Mouse (Mus musculus) liver, embryonic 16.5 days (tissue): ENCODE measurements around the gene Lix1. TPM values are rescaled to one million over a fixed set of nuclear protein-coding genes. Genes with fewer than 3 reads are reported as not detected.

ENCODE experiments used
- ATAC-seq: fragments of 200-750 bp; cut with Nextera tagmentation; 2 replicates; pipeline ENCODE4 v1.8.0; 2017; ENCODE audit warnings: low read depth, mild to moderate bottlenecking, moderate number of reproducible peaks, moderate library complexity
- H3K27ac ChIP-seq: fragments of 300-500 bp; sonication (generic); 2 replicates; pipeline ENCODE4 v1.5.1; 2014; ENCODE audit warnings: mild to moderate bottlenecking, low read length
- H3K27me3 ChIP-seq: fragments of 300-500 bp; sonication (generic); 2 replicates; pipeline ENCODE4 v1.6.1; 2014; ENCODE audit warnings: low read depth, low read length, mixed read lengths; ENCODE audit not compliant: control insufficient read depth, insufficient read depth
- H3K36me3 ChIP-seq: fragments of 300-500 bp; sonication (generic); 2 replicates; pipeline ENCODE4 v1.6.1; 2014; ENCODE audit warnings: mild to moderate bottlenecking; ENCODE audit not compliant: control insufficient read depth, insufficient read depth
- H3K4me1 ChIP-seq: fragments of 300-500 bp; sonication (generic); 2 replicates; pipeline ENCODE4 v1.6.1; 2014; ENCODE audit warnings: low read depth, low read length, mixed read lengths; ENCODE audit not compliant: control insufficient read depth
- H3K4me2 ChIP-seq: fragments of 300-500 bp; sonication (generic); 2 replicates; pipeline ENCODE4 v1.6.1; 2014; ENCODE audit warnings: low read depth, low read length, mixed read lengths
- H3K4me3 ChIP-seq: fragments of 300-500 bp; sonication (generic); 2 replicates; pipeline ENCODE4 v1.5.1; 2014; ENCODE audit warnings: low read depth, mild to moderate bottlenecking, low read length
- H3K9ac ChIP-seq: fragments of 300-500 bp; sonication (generic); 2 replicates; pipeline ENCODE4 v1.6.1; 2014; ENCODE audit warnings: low read depth, low read length
- H3K9me3 ChIP-seq: fragments of 300-500 bp; sonication (generic); replicated peaks from 2 replicates; pipeline ENCODE4 v1.6.1; 2016; ENCODE audit warnings: low read length; ENCODE audit not compliant: control insufficient read depth
- WGBS: fragments of 180-500 bp; shearing (Covaris S2); extraction: QIAGEN DNeasy Blood & Tissue Kit; methylation state at CpG from one replicate; pipeline ENCODE4 v1.1.7; 2014; ENCODE audit not compliant: insufficient replicate concordance; 5-methylcytosine and 5-hydroxymethylcytosine counted together
- polyA plus RNA-seq: library from polyadenylated mRNA; unstranded; fragments of >200 nt; fragmentation: Nextera tagmentation; extraction: Ambion mirVana; gene quantifications from 2 replicates; pipeline ENCODE4 v1.2.1, GENCODE M21; 2015

The Lix1 gene
- polyA plus RNA-seq, 1 experiment from 2014 or later = 0.30 TPM

DNA sequence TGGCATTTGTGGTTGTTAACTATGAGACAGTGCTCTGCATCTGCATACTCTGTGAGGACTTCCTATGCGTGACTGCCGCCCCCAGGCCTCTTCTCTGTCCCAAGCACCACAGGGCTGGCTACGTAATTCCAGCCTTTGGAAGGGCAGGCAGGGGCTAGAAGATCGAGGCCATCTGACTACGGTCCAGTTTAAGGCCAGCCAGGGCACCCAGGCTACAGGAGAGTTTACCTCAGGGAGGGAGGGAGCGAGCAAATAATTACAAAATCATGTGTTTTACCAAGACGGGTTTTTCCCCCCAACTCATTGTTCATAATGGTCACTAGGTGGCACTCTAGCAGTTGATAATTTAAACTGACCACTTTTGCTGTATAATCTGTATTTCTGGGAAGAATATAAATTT lies 9.6 kb upstream of the Lix1 start:
- peak; percentile 71 for ATAC-seq
- H3K4me2 ChIP-seq = no peak overlapping the region
- H3K27me3 ChIP-seq = no peaks in the 10 kb centered on the region
- no peak overlapping the region for H3K9ac ChIP-seq
- H3K9me3 ChIP-seq = no peaks in the 10 kb centered on the region
- H3K27ac ChIP-seq = no peak overlapping the region
- peaks cover 6% of the 10 kb centered on the region; the same call in 1 of the 2 replicates for H3K36me3 ChIP-seq
- H3K4me1 ChIP-seq = no peaks in the 10 kb centered on the region
- 64% methylated on average over 7 of the region's 7 CpGs for WGBS
- H3K4me3 ChIP-seq = no peak overlapping the region

DNA sequence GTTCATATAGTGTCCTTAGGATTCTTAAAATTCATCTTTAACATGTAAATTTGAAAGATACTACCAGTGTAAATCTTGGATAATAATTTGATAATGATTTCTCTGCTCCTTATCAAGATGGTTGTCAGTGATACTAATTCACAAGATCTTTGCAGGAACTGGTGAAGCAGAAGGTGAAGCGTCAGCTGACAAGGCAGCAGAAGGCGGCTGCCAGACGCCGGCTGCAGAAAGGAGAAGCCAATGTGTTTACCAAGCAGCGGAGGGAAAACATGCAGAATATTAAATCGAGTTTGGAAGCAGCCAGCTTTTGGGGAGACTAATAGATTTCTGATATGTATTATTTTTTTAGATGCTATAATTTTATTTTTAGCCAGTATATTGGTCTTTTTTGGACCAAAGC lies 9.2 kb upstream of the Lix1 start:
- H3K9ac ChIP-seq = no peak overlapping the region
- no peak overlapping the region for H3K4me2 ChIP-seq
- H3K4me1 ChIP-seq = no peaks in the 10 kb centered on the region
- no peak overlapping the region for H3K27ac ChIP-seq
- no peaks in the 10 kb centered on the region for H3K27me3 ChIP-seq
- H3K9me3 ChIP-seq = no peaks in the 10 kb centered on the region
- no peak for ATAC-seq
- 80% methylated on average over 6 of the region's 6 CpGs for WGBS
- H3K4me3 ChIP-seq = no peak overlapping the region
- peaks cover 6% of the 10 kb centered on the region; the same call in 1 of the 2 replicates for H3K36me3 ChIP-seq

DNA sequence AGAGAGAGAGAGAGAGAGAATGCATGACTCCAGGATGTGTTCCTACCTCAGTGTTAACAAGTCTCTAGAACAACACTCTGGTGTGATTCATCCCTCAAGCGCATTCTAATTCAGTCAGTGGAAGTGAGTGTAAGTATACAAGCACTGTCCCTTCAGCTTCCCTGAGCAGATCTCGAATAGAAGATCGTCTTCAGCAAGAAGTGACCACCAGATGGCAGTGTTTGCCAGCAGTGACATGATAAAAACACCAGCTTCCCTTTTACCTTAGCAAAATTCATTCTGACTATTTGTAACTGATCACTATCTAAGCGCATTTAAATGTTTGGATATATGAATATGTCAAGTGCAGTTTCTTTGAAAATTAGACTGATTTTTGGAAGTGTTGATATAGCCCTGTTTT lies 8.1 kb upstream of the Lix1 start:
- H3K36me3 ChIP-seq = peaks cover 6% of the 10 kb centered on the region; the same call in 1 of the 2 replicates
- peak; percentile 47; the same call in 1 of the 2 replicates for ATAC-seq
- 26% methylated on average over 4 of the region's 4 CpGs for WGBS

DNA sequence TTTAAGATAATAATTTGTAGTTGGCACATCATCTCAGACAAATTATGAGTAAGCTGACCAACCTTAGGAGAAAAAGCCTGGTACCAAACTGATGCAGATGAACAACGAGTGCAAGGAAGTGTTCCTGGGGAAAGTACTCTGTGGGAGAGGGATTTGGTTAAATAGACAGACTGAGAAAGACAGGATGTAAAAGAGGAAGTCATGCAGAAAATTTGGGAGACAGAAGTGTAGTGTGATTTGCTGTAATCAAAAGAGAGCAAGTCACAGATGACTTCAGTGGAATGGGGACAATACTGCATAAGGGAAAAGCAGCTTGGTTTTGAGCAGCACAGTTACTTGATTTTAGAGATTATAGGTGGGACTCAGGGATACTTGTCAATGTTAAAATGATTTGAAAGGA lies 5.6 kb upstream of the Lix1 start:
- no peak for ATAC-seq
- no peak overlapping the region for H3K4me3 ChIP-seq
- no peaks in the 10 kb centered on the region for H3K27me3 ChIP-seq
- no peak overlapping the region for H3K27ac ChIP-seq
- 44% methylated on average over 1 of the region's 1 CpGs for WGBS
- no peaks in the 10 kb centered on the region for H3K9me3 ChIP-seq
- no peaks in the 10 kb centered on the region for H3K4me1 ChIP-seq
- no peak overlapping the region for H3K9ac ChIP-seq
- no peaks in the 10 kb centered on the region for H3K36me3 ChIP-seq
- H3K4me2 ChIP-seq = no peak overlapping the region

More for the DNA sequence above, 8.1 kb upstream of the Lix1 start:
- Histone ChIP-seq H3K4me2 (no peak overlapping the region), H3K27ac (no peak overlapping the region), H3K4me1 (no peaks in the 10 kb centered on the region), H3K9me3 (no peaks in the 10 kb centered on the region), H3K9ac (no peak overlapping the region), H3K27me3 (no peaks in the 10 kb centered on the region), H3K4me3 (no peak overlapping the region)

DNA sequence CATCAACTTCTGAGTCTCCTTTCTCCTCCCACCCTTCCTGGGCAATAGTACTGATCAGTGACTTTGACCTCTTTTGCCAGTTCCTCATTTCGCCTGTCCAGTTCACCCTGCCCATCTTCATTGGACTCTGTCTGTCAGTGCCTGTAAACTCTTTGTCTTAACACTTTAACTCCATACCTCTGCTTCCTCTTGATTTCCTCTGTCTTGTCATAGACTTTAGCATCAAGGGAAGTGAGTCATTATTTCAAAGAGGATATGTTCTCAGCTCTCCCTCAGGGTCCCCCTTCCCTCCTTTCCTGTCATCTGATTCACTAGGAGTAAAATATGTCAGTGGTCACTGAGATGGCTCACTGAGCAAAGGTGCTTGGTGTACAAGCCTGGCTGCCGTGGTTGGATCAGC lies 3.8 kb upstream of the Lix1 start:
- no peaks in the 10 kb centered on the region for H3K36me3 ChIP-seq
- ATAC-seq = no peak
- H3K27me3 ChIP-seq = no peaks in the 10 kb centered on the region
- H3K4me1 ChIP-seq = no peaks in the 10 kb centered on the region
- H3K27ac ChIP-seq = no peak overlapping the region
- no peak overlapping the region for H3K4me2 ChIP-seq
- H3K9ac ChIP-seq = no peak overlapping the region
- H3K4me3 ChIP-seq = no peak overlapping the region
- H3K9me3 ChIP-seq = no peaks in the 10 kb centered on the region
- WGBS = 12% methylated on average over 2 of the region's 2 CpGs

DNA sequence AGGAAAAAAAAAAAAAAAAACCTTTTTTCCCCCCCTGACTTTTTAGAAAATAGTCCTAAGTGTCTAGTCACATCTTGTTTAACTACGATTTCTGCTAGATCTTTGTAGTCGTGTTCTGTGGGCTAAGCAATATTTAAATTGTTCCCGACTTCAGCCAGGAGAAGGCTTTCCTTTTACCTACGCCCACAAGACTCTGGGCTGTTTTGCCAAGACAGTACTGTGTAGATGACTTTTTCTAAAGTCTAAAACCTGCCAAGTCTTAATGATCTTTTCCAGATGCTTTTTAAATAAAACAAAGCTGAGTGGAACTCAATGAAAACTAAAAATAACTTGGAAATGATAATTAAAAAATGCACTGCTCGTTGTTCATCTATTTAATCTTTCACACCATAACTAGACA lies 566 bp downstream of the Lix1 start:
- Histone ChIP-seq H3K4me2 (no peak overlapping the region), H3K36me3 (no peaks in the 10 kb centered on the region), H3K27me3 (no peaks in the 10 kb centered on the region), H3K27ac (no peak overlapping the region), H3K9ac (no peak overlapping the region), H3K4me1 (no peaks in the 10 kb centered on the region), H3K4me3 (no peak overlapping the region), H3K9me3 (no peaks in the 10 kb centered on the region)
- ATAC-seq = no peak
- WGBS = 50% methylated on average over 5 of the region's 5 CpGs

DNA sequence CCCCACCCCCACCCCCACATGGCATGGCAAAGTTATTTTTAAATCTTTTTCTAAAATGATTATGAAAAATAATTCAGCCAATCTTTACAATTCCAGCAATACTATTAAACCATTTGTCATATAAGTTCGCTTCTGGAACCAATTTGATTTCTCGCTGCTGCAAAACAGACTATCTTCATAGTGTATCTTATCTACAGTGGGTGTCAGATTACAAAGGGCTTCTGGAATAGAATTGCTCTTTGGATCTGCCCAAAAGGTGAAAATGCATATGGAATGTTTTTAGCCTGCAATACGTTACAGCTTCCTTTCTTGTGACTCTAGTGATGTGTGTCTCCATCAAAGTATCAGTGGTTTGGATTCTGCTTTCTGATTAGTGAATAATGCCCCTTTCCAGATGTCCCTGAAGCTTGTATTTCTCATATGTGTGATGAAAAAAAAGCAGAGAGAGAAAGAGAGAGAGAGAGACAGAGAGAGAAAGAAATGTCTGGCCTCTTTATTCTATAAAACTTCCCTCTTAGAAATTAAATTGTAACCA lies 1.2 kb downstream of the Lix1 start:
- H3K4me2 ChIP-seq = no peak overlapping the region
- 48% methylated on average over 3 of the region's 3 CpGs for WGBS
- no peaks in the 10 kb centered on the region for H3K4me1 ChIP-seq
- H3K36me3 ChIP-seq = no peaks in the 10 kb centered on the region
- H3K9ac ChIP-seq = no peak overlapping the region
- no peaks in the 10 kb centered on the region for H3K9me3 ChIP-seq
- H3K27me3 ChIP-seq = no peaks in the 10 kb centered on the region
- H3K4me3 ChIP-seq = no peak overlapping the region
- ATAC-seq = no peak
- no peak overlapping the region for H3K27ac ChIP-seq

DNA sequence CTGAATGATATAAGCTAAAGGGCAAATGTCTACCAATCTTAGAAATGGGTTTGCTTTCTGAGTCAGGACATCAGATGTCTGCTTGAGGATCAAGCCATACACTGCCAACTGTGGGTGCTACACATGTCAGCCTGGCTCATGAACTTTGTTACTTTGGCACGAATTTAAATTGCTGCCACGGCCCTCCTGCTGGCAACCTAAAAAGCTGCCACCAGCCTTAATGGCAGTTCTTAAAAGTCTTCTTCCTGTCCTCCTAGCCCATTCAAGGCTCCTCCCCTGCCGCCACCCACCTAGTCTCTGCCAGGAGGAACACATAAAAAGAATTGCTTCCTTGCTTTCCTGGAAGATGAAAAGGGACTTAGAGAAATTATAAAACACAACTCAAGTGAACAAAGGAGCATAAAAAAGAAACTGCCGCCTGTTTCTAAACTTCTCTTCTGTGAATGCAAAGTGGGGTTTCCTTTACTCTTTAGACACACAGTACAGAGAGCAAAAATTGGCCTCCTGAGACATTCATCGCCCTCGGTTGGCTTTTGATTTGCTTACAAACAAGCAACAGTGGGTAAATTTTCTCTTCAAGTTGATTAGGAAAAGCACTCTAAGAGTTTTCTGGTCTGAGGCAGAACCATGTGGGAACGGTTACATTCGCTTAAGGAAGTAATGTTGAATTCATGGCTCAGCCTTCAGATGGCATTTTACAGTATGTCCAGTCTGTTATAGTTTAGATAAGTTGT lies 2.5 kb downstream of the Lix1 start:
- no peak for ATAC-seq
- no peak overlapping the region for H3K4me3 ChIP-seq
- H3K4me2 ChIP-seq = no peak overlapping the region
- H3K36me3 ChIP-seq = no peaks in the 10 kb centered on the region
- H3K9ac ChIP-seq = no peak overlapping the region
- 47% methylated on average over 8 of the region's 8 CpGs for WGBS
- no peaks in the 10 kb centered on the region for H3K9me3 ChIP-seq
- H3K27ac ChIP-seq = no peak overlapping the region
- no peaks in the 10 kb centered on the region for H3K27me3 ChIP-seq
- no peaks in the 10 kb centered on the region for H3K4me1 ChIP-seq

DNA sequence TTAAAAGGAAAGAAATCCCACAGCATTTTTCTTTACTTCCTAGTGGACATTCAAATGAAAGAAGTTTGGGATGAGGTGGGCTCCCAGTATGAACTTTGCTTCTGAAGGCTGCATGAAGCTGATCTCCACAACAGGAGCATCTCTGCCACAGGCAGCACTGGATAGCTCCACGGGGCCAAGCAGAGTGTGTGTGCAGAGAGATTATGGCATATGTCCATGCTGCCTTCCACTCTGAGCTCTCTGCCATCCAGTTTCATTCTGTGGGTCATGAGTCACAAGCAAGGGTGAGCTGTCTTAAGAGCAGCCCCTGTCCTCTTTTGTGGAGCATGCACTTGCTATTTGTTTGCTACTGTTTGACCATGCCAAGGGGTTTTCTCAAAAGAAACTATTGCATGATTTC lies 3.1 kb downstream of the Lix1 start:
- WGBS = 34% methylated on average over 1 of the region's 1 CpGs
- H3K27ac ChIP-seq = no peak overlapping the region
- no peak for ATAC-seq

More for the DNA sequence above, 3.1 kb downstream of the Lix1 start:
- Histone ChIP-seq H3K27me3 (no peaks in the 10 kb centered on the region), H3K36me3 (no peaks in the 10 kb centered on the region), H3K9ac (no peak overlapping the region), H3K4me2 (no peak overlapping the region), H3K4me1 (no peaks in the 10 kb centered on the region), H3K4me3 (no peak overlapping the region), H3K9me3 (no peaks in the 10 kb centered on the region)
